Mouse (Mus musculus) adrenal gland, adult 2 months (tissue): ENCODE data around the gene Gm45837. TPM values are rescaled to one million over a fixed set of nuclear protein-coding genes. Genes with fewer than 3 reads are reported as not detected.
"Not testable (repeated sequence)": the region's sequence is repeated elsewhere in the genome, so short reads cannot be mapped to it uniquely, and the experiment has no call there.

ENCODE experiments used
- DNase-seq: peaks from one replicate; pipeline ENCODE4 v3.0.0; 2021
- microRNA-seq, 2 experiments: library from miRNA; unstranded; fragments of <30 nt; microRNA quantifications; one replicate each; pipeline ENCODE4 v1.2.0; 2021
- polyA plus RNA-seq: library from polyadenylated mRNA; depleted of rRNA; stranded (reverse); fragments of >200 nt; gene quantifications from 2 replicates; pipeline ENCODE4 v1.2.3, GENCODE M21; 2012; rRNA removed
- total RNA-seq, 2 experiments: library from RNA; stranded (reverse); gene quantifications; 2 replicates each; pipeline ENCODE4 v1.2.3; 2021

The Gm45837 gene
- total and polyA plus RNA-seq, 3 experiments, result 0.93 TPM; not detected in 2

GRCm38 (mm10) chr7:101550686-101551485 lies 140.2 kb downstream of the Gm45837 start:
- no peak for DNase-seq

- DNase-seq, result no peak
Measured at GRCm38 (mm10) chr7:101551530-101551929, 140.8 kb downstream of the Gm45837 start.

- not testable (repeated sequence) for DNase-seq
Measured at GRCm38 (mm10) chr7:101555473-101555872, 144.8 kb downstream of the Gm45837 start.

GRCm38 (mm10) chr7:101557391-101557790 lies 146.7 kb downstream of the Gm45837 start:
- no peak for DNase-seq

GRCm38 (mm10) chr7:101559393-101559792 lies 148.7 kb downstream of the Gm45837 start:
- DNase-seq, result not testable (repeated sequence)

Small RNAs within 50 kb of the gene (microRNA-seq; reads per million reads assigned to microRNA genes)
- gene Mir139, result 33,159 to 50,821 reads per million in 2 experiments

Other genes with a start within 250 kb of the Gm45837 start
- gene Atg16l2, start 108.6 kb upstream of the Gm45837 start, total RNA-seq, result 10 to 100 TPM; 17.7 to 22.3 TPM
- gene Atg16l2, start 108.6 kb upstream of the Gm45837 start, polyA plus RNA-seq, result 17.5 and 19.5 TPM in 2 replicates
- 10 to 100 TPM; 29.9 to 78.1 TPM for gene Stard10, start 93.8 kb upstream of the Gm45837 start, total RNA-seq
- 27.6 and 46.9 TPM in 2 replicates for gene Stard10, start 93.8 kb upstream of the Gm45837 start, polyA plus RNA-seq
- 10 to 100 TPM; 31.2 to 49.8 TPM for gene Arap1, start 62.8 kb upstream of the Gm45837 start, total RNA-seq
- 58.4 and 60.7 TPM in 2 replicates for gene Arap1, start 62.8 kb upstream of the Gm45837 start, polyA plus RNA-seq
- gene Pde2a, start 10.8 kb downstream of the Gm45837 start, total RNA-seq, result 100 to 1,000 TPM; 161 to 223 TPM
- 142 and 199 TPM in 2 replicates for gene Pde2a, start 10.8 kb downstream of the Gm45837 start, polyA plus RNA-seq
- gene Art2b, start 174.7 kb downstream of the Gm45837 start, total RNA-seq, result not detected
- gene Art2b, start 174.7 kb downstream of the Gm45837 start, polyA plus RNA-seq, result 0.06 TPM in 1 of 2 replicates, not detected in the other